Mouse (Mus musculus): Measurements from ENCODE around the gene Gm20403.

GRCm38 (mm10) chr12:54994068-54994386 lies 7.7 kb upstream of the Gm20403 start:
- no peak for TF ChIP-seq CTCF (IDR thresholded peaks at IDR 0.05; ENCODE audit: low read depth)
- TF ChIP-seq EP300 (IDR thresholded peaks at IDR 0.05; ENCODE audit: low read depth) = no peak
